ENCODE assay signal across 10 mouse cellular contexts in genomic region chr1:181529368-181529767, GRCm38 (mm10). TPM values are rescaled to one million over a fixed set of nuclear protein-coding genes. Genes with fewer than 3 reads are reported as not detected.
A peak's percentile ranks its signal among the peaks of the same experiment; 100 is the strongest.
DNase-seq lines count a peak whose midpoint lies in the region; ATAC-seq lines count a peak whose summit lies in the region.
"Had no signal": no experiment of that assay in that cellular context is flagged by ENCODE, and none has a peak within 500 bp of the region (broad histone marks: within the 10 kb centered on the region; RNA-seq: fewer than 3 reads in every experiment).

No protein-coding gene starts in this region.

- H3K27me3 ChIP-seq in kidney, embryonic 14.5 days (ENCODE audit: control insufficient read depth, insufficient read depth, low read length), result no peaks in the 10 kb centered on the region
- H3K27me3 ChIP-seq: midbrain, embryonic 12.5 days; Patski had no signal

- H3K9me3 ChIP-seq in kidney, embryonic 14.5 days (ENCODE audit: control insufficient read depth, low read length), result no peaks in the 10 kb centered on the region
- H3K9me3 ChIP-seq: midbrain, embryonic 12.5 days had no signal

- no peak overlapping the region for H3K27ac ChIP-seq in kidney, embryonic 14.5 days (ENCODE audit: low read depth, low read length)
- H3K27ac ChIP-seq: midbrain, embryonic 12.5 days had no signal

- no peaks in the 10 kb centered on the region for H3K36me3 ChIP-seq in kidney, embryonic 14.5 days (ENCODE audit: control insufficient read depth, insufficient read depth, low read length)
- H3K36me3 ChIP-seq: midbrain, embryonic 12.5 days had no signal

- H3K4me2 ChIP-seq in kidney, embryonic 14.5 days (replicated peaks; ENCODE audit: low read depth, low read length), result no peak overlapping the region
- H3K4me2 ChIP-seq: midbrain, embryonic 12.5 days had no signal

- 57% methylated on average over 4 of the region's 4 CpGs for WGBS in kidney, embryonic 14.5 days

- ATAC-seq in kidney, embryonic 14.5 days (ENCODE audit: low FRiP score, low TSS enrichment), result no peak
- ATAC-seq in common myeloid progenitor, adult 5-6 weeks (replicated peaks; ENCODE audit: low read depth, poor library complexity, severe bottlenecking), result peak; percentile 42
- ATAC-seq in megakaryocyte-erythroid progenitor cell, adult 5-6 weeks (replicated peaks; ENCODE audit: low FRiP score, low TSS enrichment, poor library complexity, severe bottlenecking), result no peak
- ATAC-seq: Patski had no signal

- peak; percentile 85 for DNase-seq in kidney, adult 11 months
- peak; percentile 90 for DNase-seq in heart, postnatal 4 days
- DNase-seq in lung, postnatal 10 days, result peak; percentile 96
- peak; percentile 62 for DNase-seq in urinary bladder, postnatal 10 days (ENCODE audit: low spot score)
- DNase-seq in spleen, adult 12 weeks (ENCODE audit: low spot score), result no peak

- no peak overlapping the region for H3K9ac ChIP-seq in kidney, embryonic 14.5 days (ENCODE audit: low read depth, low read length)
- H3K9ac ChIP-seq: midbrain, embryonic 12.5 days had no signal

- peaks cover 7% of the 10 kb centered on the region; the same call in 1 of the 2 replicates for H3K4me1 ChIP-seq in kidney, embryonic 14.5 days (ENCODE audit: control insufficient read depth, insufficient read depth, low read length)
- H3K4me1 ChIP-seq: midbrain, embryonic 12.5 days had no signal

- no peak overlapping the region for H3K4me3 ChIP-seq in kidney, embryonic 14.5 days (ENCODE audit: low read length)
- H3K4me3 ChIP-seq: midbrain, embryonic 12.5 days had no signal

RNA-seq across cellular contexts. Expression of gene Ccdc121, which starts 18.1 kb away (rescaled TPM):
- 0.19 and 0.39 TPM in 2 replicates for polyA plus RNA-seq in kidney, embryonic 14.5 days (2014; fragmentation: Nextera tagmentation; extraction: Ambion mirVana)
- total RNA-seq in common myeloid progenitor, adult 5-6 weeks (2017), result not detected in 2 replicates
- total RNA-seq in heart, postnatal 4 days (2021), result not detected
- total RNA-seq in megakaryocyte-erythroid progenitor cell, adult 5-6 weeks (2014; fragmentation: Nextera tagmentation), result not detected in 2 replicates
- not detected in 2 replicates for total RNA-seq in megakaryocyte-erythroid progenitor cell, adult 5-6 weeks (2017)
- polyA plus RNA-seq: Patski had no signal

RNA-seq across cellular contexts. Expression of gene Dnah14, which starts 47.0 kb away (rescaled TPM):
- 1.8 and 1.9 TPM in 2 replicates for polyA plus RNA-seq in kidney, embryonic 14.5 days (2014; fragmentation: Nextera tagmentation; extraction: Ambion mirVana)
- 4.4 and 4.6 TPM in 2 replicates for total RNA-seq in common myeloid progenitor, adult 5-6 weeks (2017)
- total RNA-seq in heart, postnatal 4 days (2021), result not detected
- total RNA-seq in megakaryocyte-erythroid progenitor cell, adult 5-6 weeks (2014; fragmentation: Nextera tagmentation), result not detected in 2 replicates
- 0.84 and 4.8 TPM in 2 replicates for total RNA-seq in megakaryocyte-erythroid progenitor cell, adult 5-6 weeks (2017)
